Mouse (Mus musculus) gastrocnemius, postnatal 4 days (tissue): Measurements from ENCODE around the gene Dag1. TPM values are rescaled to one million over a fixed set of nuclear protein-coding genes. Genes with fewer than 3 reads are reported as not detected.

Experiments
- DNase-seq, 2 experiments: peaks; one replicate each; pipeline ENCODE4 v3.0.0; 2021 to 2022; ENCODE audit warnings: low spot score in 2 of 2, mixed read lengths in 2 of 2
- total RNA-seq, 2 experiments: library from RNA; stranded (reverse); gene quantifications; 2 replicates each; pipeline ENCODE4 v1.2.3; 2021

Gene Dag1
- total RNA-seq, 2 experiments from 2014 or later = 400 to 402 TPM

DNA sequence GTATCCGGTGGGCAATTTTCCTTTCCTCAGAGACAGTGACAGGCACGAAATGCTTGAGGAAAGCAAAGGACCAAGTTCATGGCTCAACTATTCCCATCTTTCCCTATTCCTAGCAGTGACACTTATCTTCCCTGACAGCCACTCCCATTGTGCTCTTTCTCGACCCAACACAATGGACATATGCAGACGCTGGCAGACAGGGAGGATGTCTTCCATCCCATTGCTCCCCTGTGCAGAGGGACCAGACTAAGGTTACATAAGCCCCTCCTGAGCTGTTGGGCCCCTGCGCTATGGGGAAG lies 74.3 kb downstream of the Dag1 start:
- DNase-seq = no peak

DNA sequence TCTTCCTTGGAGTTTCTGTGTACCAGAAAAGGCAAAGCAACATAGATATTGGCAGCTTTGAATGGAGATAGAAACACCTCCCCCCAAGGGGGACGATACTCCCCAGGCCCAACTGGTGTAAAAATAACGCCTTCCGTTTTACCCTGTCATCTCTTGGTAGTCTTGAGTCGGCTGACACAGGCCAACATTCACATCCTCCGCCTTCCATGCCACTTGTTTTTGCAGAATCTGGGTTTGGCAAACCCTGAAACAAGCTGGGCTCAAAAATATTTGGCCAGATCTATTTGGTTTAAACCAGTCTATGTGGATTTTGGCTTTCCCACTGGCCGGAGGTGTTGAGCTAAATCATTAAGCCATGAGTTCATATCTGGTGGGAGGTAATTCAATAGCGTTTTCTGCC lies 74.7 kb downstream of the Dag1 start:
- DNase-seq = no peak

GRCm38 (mm10) chr9:108188511-108188910 lies 75.2 kb downstream of the Dag1 start:
- no peak for DNase-seq

- DNase-seq = no peak
Observed at GRCm38 (mm10) chr9:108187616-108188015, 76.1 kb downstream of the Dag1 start.

- DNase-seq = no peak
Observed at GRCm38 (mm10) chr9:108185786-108186185, 78.0 kb downstream of the Dag1 start.

- no peak for DNase-seq
Observed at GRCm38 (mm10) chr9:108183531-108183994, 80.2 kb downstream of the Dag1 start.

GRCm38 (mm10) chr9:108182806-108183506 lies 80.8 kb downstream of the Dag1 start:
- DNase-seq = no peak

DNA sequence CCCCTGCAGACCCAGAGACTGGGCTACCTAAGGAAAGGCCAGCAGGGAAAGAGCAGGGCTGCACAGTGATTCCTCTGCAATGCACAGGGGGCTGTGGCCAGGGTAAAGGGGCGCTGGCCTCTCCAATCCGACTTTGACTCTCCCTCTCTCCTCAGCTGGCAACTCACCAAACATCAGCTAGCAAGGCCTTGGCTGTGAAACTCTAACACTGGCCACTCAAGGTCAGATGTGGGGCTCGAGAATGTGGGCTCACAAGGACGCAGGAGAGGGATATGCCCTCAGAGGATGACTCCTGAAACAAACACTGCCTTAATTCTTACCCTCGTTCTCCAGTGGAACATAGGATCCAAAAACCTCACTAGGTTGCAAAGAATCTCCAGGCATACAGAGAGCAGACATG lies 85.4 kb downstream of the Dag1 start:
- DNase-seq = no peak

- no peak for DNase-seq
Observed at GRCm38 (mm10) chr9:108175116-108175838, 88.5 kb downstream of the Dag1 start.

DNA sequence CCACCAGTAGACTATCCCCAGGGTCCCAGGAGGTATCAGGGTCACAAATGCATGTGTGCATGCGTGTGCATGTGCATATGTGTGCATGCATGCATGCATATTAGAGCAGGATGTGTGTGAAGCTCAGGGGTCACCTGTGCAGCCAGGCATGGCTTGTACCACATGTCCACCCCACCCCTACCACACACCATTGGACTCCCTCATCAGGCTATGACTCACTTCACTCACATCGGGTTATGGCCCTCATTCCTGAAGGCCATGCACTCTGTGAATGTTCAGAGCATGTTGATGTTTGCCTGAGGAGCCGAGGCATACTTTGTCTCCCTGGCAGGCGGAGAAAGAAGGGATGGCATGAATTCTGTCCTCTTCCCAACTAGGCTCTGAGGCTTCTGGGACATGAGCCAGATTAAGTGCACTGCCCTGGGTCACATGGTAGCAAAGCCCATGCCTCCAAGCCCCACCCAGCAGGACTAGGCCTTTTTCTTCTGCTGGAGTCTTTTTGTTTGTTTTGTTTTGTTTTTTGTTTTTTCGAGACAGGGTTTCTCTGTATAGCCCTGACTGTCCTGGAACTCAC lies 90.9 kb downstream of the Dag1 start:
- DNase-seq = no peak

DNA sequence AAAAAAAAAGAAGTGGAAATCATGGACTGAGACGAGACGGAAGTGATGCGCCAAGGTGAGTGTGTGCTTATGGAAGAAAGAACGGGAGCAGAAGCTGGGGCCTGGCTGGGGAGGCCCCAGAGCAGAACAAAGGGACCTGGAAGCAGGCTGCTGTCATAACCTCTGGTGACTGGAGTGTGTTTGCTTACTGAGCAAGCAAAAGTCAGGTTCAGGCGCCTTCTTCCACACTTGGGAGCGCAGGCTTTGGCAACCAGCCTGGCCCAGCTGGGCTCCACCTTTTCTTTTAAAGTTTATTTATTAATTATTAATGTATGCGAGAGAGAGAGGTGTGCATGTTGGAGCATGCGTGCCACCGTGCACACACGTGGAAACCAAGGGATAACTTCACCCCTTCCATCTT lies 94.0 kb downstream of the Dag1 start:
- DNase-seq = no peak

GRCm38 (mm10) chr9:108165143-108165542 lies 98.6 kb downstream of the Dag1 start:
- DNase-seq = no peak

DNA sequence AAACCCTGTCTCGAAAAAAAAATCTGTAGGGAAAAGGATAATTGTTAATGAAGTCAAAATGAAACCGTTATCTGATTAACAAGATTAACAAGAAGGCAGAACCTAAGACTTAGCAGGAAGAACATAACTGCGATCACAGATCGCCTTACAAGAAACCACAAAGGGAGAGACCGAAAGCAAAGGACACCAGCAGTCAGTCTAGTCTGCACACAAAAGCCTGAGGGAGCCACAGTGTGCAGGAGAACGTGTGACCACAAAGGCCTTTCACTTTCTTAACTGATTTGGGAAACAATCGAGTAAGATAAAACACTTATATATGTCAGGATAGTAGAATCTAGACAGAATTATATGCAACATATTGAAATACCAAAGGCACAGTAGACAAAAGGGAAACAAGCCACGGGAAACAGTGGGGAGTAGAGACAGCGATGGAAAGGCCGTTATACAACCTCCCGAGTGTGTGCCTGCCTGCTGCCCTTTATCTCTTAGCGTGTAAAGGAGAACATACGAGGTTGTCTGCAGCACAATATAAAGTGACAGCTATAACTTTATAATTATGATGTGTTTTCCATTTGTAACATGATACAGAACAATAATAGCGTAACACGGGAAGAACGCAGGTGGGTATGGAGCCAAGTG lies 100.0 kb downstream of the Dag1 start:
- no peak for DNase-seq

- DNase-seq = no peak
Observed at GRCm38 (mm10) chr9:108157891-108158290, 105.9 kb downstream of the Dag1 start.

DNA sequence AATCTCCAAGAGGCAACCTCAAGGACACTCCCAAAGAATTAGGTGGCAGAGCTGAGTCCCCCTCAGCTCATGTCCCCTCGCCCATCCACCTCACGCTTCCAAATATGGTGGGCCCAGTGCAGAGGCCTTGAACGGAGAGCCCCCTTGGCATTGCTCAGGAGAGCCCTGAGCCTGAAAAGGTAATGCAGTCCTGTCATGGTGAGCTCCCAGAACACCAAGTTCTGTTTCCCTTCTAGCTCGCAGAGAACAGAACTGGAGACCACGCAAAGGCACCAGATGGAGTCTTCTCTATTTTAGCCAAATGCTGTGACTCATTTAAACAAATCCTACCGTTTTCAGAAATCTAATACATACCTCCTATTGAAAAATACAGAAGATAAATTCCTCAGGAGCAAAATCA lies 106.3 kb downstream of the Dag1 start:
- no peak for DNase-seq

DNA sequence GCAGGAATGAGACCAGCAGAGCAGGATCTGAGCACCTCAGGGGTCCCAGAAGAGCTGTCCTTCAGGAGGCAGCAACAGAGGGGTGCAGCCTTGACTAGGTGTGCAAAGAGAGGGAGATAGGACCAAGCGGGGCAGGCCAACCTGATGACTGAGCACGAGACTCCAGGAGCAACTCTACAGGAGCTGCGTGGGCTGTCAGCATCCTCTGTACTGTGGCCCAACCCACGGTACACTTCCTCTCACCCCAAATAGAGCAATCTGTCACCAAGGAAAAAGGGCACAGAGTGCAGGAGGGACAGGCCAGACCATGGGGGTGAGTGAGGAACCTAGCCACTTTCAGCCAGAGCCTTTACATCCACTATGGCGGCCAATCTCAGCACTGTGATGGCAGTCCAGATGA lies 107.0 kb downstream of the Dag1 start:
- no peak for DNase-seq

GRCm38 (mm10) chr9:108154814-108155213 lies 108.9 kb downstream of the Dag1 start:
- DNase-seq = no peak

Other genes starting within 250 kb of the Dag1 start
- gene Gmppb, start 214.7 kb downstream of the Dag1 start, total RNA-seq = 10 to 100 TPM; 18.2 to 20.6 TPM
- gene Amigo3, start 210.8 kb downstream of the Dag1 start, total RNA-seq = 1 to 10 TPM; 3.2 to 3.4 TPM
- under 1 TPM in 1 of 2 experiments, not detected in 1; 0.36 TPM for gene Mst1, start 183.5 kb downstream of the Dag1 start, total RNA-seq
- gene Rnf123, start 180.6 kb downstream of the Dag1 start, total RNA-seq = 10 to 100 TPM; 83.8 to 94.8 TPM
- gene Apeh, start 169.4 kb downstream of the Dag1 start, total RNA-seq = 10 to 100 TPM; 47.7 to 51.5 TPM
- under 1 TPM; 0.39 to 0.41 TPM for gene Bsn, start 73.6 kb downstream of the Dag1 start, total RNA-seq
- 10 to 100 TPM; 15.9 to 16.7 TPM for gene Nicn1, start 26.5 kb upstream of the Dag1 start, total RNA-seq
- 1 to 10 TPM; 2.4 to 3.1 TPM for gene Amt, start 32.9 kb upstream of the Dag1 start, total RNA-seq
- gene Rhoa, start 42.2 kb upstream of the Dag1 start, total RNA-seq = 100 to 1,000 TPM; 272 TPM
- 10 to 100 TPM; 24.7 to 33.9 TPM for gene Tcta, start 42.2 kb upstream of the Dag1 start, total RNA-seq
- 100 to 1,000 TPM in 1 of 2 experiments, 10 to 100 TPM in 1; 91.8 to 108 TPM for gene Gpx1, start 74.9 kb upstream of the Dag1 start, total RNA-seq
- gene Usp4, start 83.9 kb upstream of the Dag1 start, total RNA-seq = 10 to 100 TPM; 77.2 to 93.2 TPM
- 1 to 10 TPM in 1 of 2 experiments, under 1 TPM in 1; 0.57 to 1.2 TPM for gene 1700102P08Rik, start 128.8 kb upstream of the Dag1 start, total RNA-seq
- gene Ccdc36, start 164.5 kb upstream of the Dag1 start, total RNA-seq = under 1 TPM; 0.21 to 0.25 TPM
- gene BC048562, start 172.5 kb upstream of the Dag1 start, total RNA-seq = not detected
- gene Ccdc71, start 196.6 kb upstream of the Dag1 start, total RNA-seq = 10 to 100 TPM; 27.0 to 31.3 TPM
- gene Klhdc8b, start 197.6 kb upstream of the Dag1 start, total RNA-seq = 10 to 100 TPM; 13.4 to 15.3 TPM
- 100 to 1,000 TPM; 180 to 191 TPM for gene Lamb2, start 215.8 kb upstream of the Dag1 start, total RNA-seq
- 100 to 1,000 TPM; 107 to 126 TPM for gene Usp19, start 226.6 kb upstream of the Dag1 start, total RNA-seq
- gene Qars, start 243.7 kb upstream of the Dag1 start, total RNA-seq = 10 to 100 TPM; 93.1 to 96.0 TPM